Mouse (Mus musculus): ENCODE data around the gene Jakmip3. TPM values are rescaled to one million over a fixed set of nuclear protein-coding genes. Genes with fewer than 3 reads are reported as not detected.

Gene Jakmip3
- polyA plus RNA-seq, 1 experiment from 2014 or later = 0.19 TPM

DNA sequence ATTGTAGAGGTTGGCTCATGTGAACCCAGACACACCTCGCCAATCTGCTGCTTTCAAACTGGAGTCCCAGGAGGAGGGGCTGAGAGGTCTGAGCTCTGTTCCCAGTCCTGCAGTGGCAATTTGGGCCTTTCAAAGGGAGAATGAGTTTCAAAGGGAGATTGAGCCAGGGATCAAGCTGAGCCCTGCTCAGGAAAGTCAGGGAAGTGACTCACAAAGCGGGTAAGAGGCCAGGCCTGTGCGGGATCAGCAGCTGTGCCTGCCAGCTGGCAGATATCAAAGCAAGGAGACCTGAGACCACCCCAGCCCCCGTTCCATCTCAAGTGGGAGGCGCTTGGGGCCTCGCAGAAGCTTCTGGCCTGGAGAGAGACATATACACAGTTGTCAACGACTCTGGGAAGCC lies 136.8 kb downstream of the Jakmip3 start:
- H3K27me3 ChIP-seq = 0 out of 2 replicates have a peak, but pooled peaks cover 2% of the 10 kb centered on the region
- peaks cover 42% of the 10 kb centered on the region for H3K4me1 ChIP-seq
- no peak; the same call in 1 of the 2 replicates for ATAC-seq (replicated peaks; ENCODE audit: low FRiP score)
- H3K9ac ChIP-seq = no peak overlapping the region
- WGBS = 15% methylated on average over 7 of the region's 7 CpGs
- H3K27ac ChIP-seq = 0 out of 2 replicates have a peak overlapping the region, but pooled peaks have one; percentile 30
- no peaks in the 10 kb centered on the region for H3K36me3 ChIP-seq
- H3K4me2 ChIP-seq = no peak overlapping the region
- no peak overlapping the region for H3K4me3 ChIP-seq (replicated peaks)
- H3K9me3 ChIP-seq (replicated peaks) = 0 out of 2 replicates have a peak, but pooled peaks cover 3% of the 10 kb centered on the region

DNA sequence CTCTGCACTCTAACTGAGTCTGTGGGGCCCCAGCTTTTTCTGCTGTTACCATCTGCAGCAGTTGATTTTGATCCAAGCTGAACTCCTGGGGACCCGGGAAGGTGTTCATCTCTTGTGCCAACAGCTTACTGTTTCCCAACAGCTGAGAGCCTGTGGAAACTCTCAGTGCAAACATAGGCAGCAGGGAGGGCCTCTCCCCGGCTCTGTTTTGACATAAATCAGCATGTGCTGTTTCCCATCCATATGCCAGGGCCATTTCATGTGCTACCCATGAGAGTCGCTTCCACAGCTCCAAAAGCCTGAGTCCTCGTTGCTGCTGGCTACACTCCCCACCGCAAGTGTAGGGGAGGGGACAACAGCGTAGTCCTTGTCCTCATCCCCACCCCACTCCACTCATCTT lies 137.7 kb downstream of the Jakmip3 start:
- Histone ChIP-seq H3K4me2 (no peak overlapping the region), H3K9me3 (replicated peaks) (0 out of 2 replicates have a peak, but pooled peaks cover 3% of the 10 kb centered on the region), H3K4me1 (peaks cover 47% of the 10 kb centered on the region), H3K4me3 (replicated peaks) (no peak overlapping the region), H3K27me3 (0 out of 2 replicates have a peak, but pooled peaks cover 2% of the 10 kb centered on the region), H3K27ac (0 out of 2 replicates have a peak overlapping the region, but pooled peaks have one; percentile 30), H3K36me3 (no peaks in the 10 kb centered on the region), H3K9ac (no peak overlapping the region)
- WGBS = 40% methylated on average over 6 of the region's 6 CpGs
- no peak; the same call in 1 of the 2 replicates for ATAC-seq (replicated peaks; ENCODE audit: low FRiP score)

DNA sequence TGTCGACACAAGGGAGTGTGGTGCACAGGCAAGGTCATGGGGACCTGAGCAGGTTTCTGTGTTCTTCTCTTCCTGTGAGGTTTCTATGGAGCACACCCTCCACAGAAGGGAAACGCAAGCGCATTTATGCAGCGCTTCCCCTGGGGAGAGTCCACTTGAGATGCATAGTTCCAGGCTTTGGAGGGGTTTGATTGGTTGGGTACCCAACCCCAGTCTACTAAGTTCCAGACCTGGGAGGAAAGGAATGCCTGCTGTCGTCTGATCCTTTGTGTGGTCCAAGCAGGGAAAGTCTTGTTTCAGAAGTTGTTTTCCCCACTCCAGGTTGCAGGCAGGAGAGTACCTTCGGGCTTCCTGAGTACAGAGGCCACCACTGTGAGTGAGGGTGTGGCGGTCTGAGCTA lies 138.6 kb downstream of the Jakmip3 start:
- no peak overlapping the region for H3K27ac ChIP-seq
- ATAC-seq (replicated peaks; ENCODE audit: low FRiP score) = no peak
- H3K4me1 ChIP-seq = peaks cover 47% of the 10 kb centered on the region

DNA sequence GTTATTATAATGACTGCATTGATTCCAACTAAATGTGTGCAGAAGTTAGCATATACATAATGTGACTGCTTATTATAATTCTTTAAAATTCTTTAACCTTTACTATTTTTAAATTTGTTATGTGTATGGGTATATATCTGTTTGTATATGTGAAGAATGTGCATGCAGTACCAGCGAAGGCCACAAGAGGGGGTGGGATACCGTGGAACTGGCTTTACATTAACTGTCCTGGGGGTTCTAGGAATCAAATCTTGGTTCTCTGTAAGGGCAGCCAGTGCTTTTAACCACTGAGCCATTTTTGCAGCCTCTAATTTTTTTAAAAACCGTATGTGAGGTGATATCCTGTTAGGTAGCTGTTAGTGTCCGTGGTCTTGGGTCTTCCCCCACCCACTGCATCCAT lies 140.2 kb downstream of the Jakmip3 start:
- H3K4me1 ChIP-seq = peaks cover 43% of the 10 kb centered on the region
- no peak overlapping the region for H3K4me3 ChIP-seq (replicated peaks)
- H3K4me2 ChIP-seq = no peak overlapping the region
- no peak overlapping the region for H3K9ac ChIP-seq
- no peak overlapping the region for H3K27ac ChIP-seq
- ATAC-seq (replicated peaks; ENCODE audit: low FRiP score) = no peak
- peaks cover 15% of the 10 kb centered on the region for H3K27me3 ChIP-seq
- H3K9me3 ChIP-seq (replicated peaks) = 0 out of 2 replicates have a peak, but pooled peaks cover 3% of the 10 kb centered on the region
- 76% methylated on average over 4 of the region's 4 CpGs for WGBS
- H3K36me3 ChIP-seq = no peaks in the 10 kb centered on the region

More for the DNA sequence above, 138.6 kb downstream of the Jakmip3 start:
- Histone ChIP-seq H3K27me3 (0 out of 2 replicates have a peak, but pooled peaks cover 2% of the 10 kb centered on the region), H3K4me3 (replicated peaks) (no peak overlapping the region), H3K4me2 (no peak overlapping the region), H3K9me3 (replicated peaks) (0 out of 2 replicates have a peak, but pooled peaks cover 3% of the 10 kb centered on the region), H3K36me3 (no peaks in the 10 kb centered on the region), H3K9ac (no peak overlapping the region)
- WGBS = 67% methylated on average over 7 of the region's 7 CpGs

DNA sequence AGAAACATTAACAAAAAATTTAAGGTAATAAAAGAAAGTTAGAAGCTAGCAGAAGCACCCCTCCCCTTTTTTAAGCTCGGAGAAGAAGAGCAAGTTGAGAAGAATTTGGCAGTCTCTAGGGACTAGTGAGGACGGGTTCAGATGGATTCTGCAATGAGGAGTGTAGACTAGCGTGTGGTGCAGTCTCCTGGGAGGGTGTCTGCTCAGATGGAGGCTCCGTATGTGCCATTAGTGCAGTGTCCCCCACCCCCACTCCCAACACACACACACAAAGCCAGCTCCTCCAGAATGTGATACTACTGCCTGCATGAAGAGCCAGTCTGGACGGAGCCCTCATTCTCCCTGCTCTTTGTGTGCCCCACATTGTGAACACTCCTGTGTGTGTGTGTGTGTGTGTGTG lies 140.6 kb downstream of the Jakmip3 start:
- H3K27ac ChIP-seq = no peak overlapping the region
- H3K4me3 ChIP-seq (replicated peaks) = no peak overlapping the region
- H3K9ac ChIP-seq = no peak overlapping the region
- WGBS = 68% methylated on average over 5 of the region's 5 CpGs
- H3K36me3 ChIP-seq = no peaks in the 10 kb centered on the region
- peaks cover 20% of the 10 kb centered on the region for H3K27me3 ChIP-seq
- H3K4me2 ChIP-seq = no peak overlapping the region
- peaks cover 45% of the 10 kb centered on the region for H3K4me1 ChIP-seq
- no peak for ATAC-seq (replicated peaks; ENCODE audit: low FRiP score)
- H3K9me3 ChIP-seq (replicated peaks) = 0 out of 2 replicates have a peak, but pooled peaks cover 3% of the 10 kb centered on the region

GRCm38 (mm10) chr7:139082281-139082680 lies 141.8 kb downstream of the Jakmip3 start:
- WGBS = 40% methylated on average over 8 of the region's 8 CpGs

GRCm38 (mm10) chr7:139084316-139084715 lies 143.8 kb downstream of the Jakmip3 start:
- WGBS = 71% methylated on average over 1 of the region's 1 CpGs
- H3K36me3 ChIP-seq = no peaks in the 10 kb centered on the region
- no peak for ATAC-seq (replicated peaks; ENCODE audit: low FRiP score)
- H3K4me2 ChIP-seq = no peak overlapping the region
- H3K27ac ChIP-seq = no peak overlapping the region
- peaks cover 46% of the 10 kb centered on the region for H3K27me3 ChIP-seq
- no peak overlapping the region for H3K9ac ChIP-seq
- H3K9me3 ChIP-seq (replicated peaks) = 0 out of 2 replicates have a peak, but pooled peaks cover 3% of the 10 kb centered on the region
- no peak overlapping the region for H3K4me3 ChIP-seq (replicated peaks)
- H3K4me1 ChIP-seq = peaks cover 31% of the 10 kb centered on the region

More at GRCm38 (mm10) chr7:139082281-139082680, 141.8 kb downstream of the Jakmip3 start:
- Histone ChIP-seq H3K4me3 (replicated peaks) (no peak overlapping the region), H3K4me2 (no peak overlapping the region), H3K27ac (no peak overlapping the region), H3K27me3 (peaks cover 30% of the 10 kb centered on the region), H3K9me3 (replicated peaks) (0 out of 2 replicates have a peak, but pooled peaks cover 3% of the 10 kb centered on the region), H3K9ac (no peak overlapping the region), H3K36me3 (no peaks in the 10 kb centered on the region), H3K4me1 (peaks cover 46% of the 10 kb centered on the region)
- ATAC-seq (replicated peaks; ENCODE audit: low FRiP score) = no peak

GRCm38 (mm10) chr7:139085629-139086194 lies 145.2 kb downstream of the Jakmip3 start, which contains the start of gene Dpysl4:
Gene Dpysl4, plus strand, starts transcription at chr7:139086001.
- H3K4me1 ChIP-seq = peaks cover 31% of the 10 kb centered on the region
- no peak within 1 kb of the TSS for H3K27ac ChIP-seq
- peaks cover 46% of the 10 kb centered on the region for H3K27me3 ChIP-seq
- peak within 1 kb of the TSS; percentile 97 for H3K4me2 ChIP-seq
- no peaks in the 10 kb centered on the region for H3K36me3 ChIP-seq
- 7% methylated on average over 32 of the region's 32 CpGs for WGBS
- H3K9ac ChIP-seq = peak within 1 kb of the TSS; percentile 51
- 0 out of 2 replicates have a peak, but pooled peaks cover 2% of the 10 kb centered on the region for H3K9me3 ChIP-seq (replicated peaks)
- H3K4me3 ChIP-seq (replicated peaks) = peak within 1 kb of the TSS; percentile 69
- peak; percentile 78 for ATAC-seq (replicated peaks; ENCODE audit: low FRiP score)

- H3K36me3 ChIP-seq = no peaks in the 10 kb centered on the region
- peak overlapping the region; percentile 69 for H3K4me3 ChIP-seq (replicated peaks)
- peak overlapping the region; percentile 51 for H3K9ac ChIP-seq
- H3K27ac ChIP-seq = no peak overlapping the region
- ATAC-seq (replicated peaks; ENCODE audit: low FRiP score) = peak; percentile 68
- H3K4me1 ChIP-seq = peaks cover 31% of the 10 kb centered on the region
- WGBS = 2% methylated on average over 61 of the region's 61 CpGs
- peaks cover 46% of the 10 kb centered on the region for H3K27me3 ChIP-seq
- no peaks in the 10 kb centered on the region for H3K9me3 ChIP-seq (replicated peaks)
- H3K4me2 ChIP-seq = peak overlapping the region; percentile 97
Observed at GRCm38 (mm10) chr7:139086195-139087158, 145.9 kb downstream of the Jakmip3 start.

GRCm38 (mm10) chr7:139087801-139088200 lies 147.3 kb downstream of the Jakmip3 start:
- H3K4me3 ChIP-seq (replicated peaks) = no peak overlapping the region
- no peaks in the 10 kb centered on the region for H3K9me3 ChIP-seq (replicated peaks)
- peaks cover 24% of the 10 kb centered on the region for H3K4me1 ChIP-seq
- no peak overlapping the region for H3K4me2 ChIP-seq
- no peak overlapping the region for H3K9ac ChIP-seq
- no peak for ATAC-seq (replicated peaks; ENCODE audit: low FRiP score)
- H3K36me3 ChIP-seq = peaks cover 3% of the 10 kb centered on the region; the same call in 1 of the 2 replicates
- no peak overlapping the region for H3K27ac ChIP-seq
- H3K27me3 ChIP-seq = peaks cover 46% of the 10 kb centered on the region
- 82% methylated on average over 2 of the region's 2 CpGs for WGBS

- Histone ChIP-seq H3K27ac (no peak overlapping the region), H3K36me3 (peaks cover 3% of the 10 kb centered on the region; the same call in 1 of the 2 replicates), H3K4me2 (no peak overlapping the region), H3K9ac (no peak overlapping the region), H3K4me1 (peaks cover 22% of the 10 kb centered on the region), H3K4me3 (replicated peaks) (no peak overlapping the region), H3K9me3 (replicated peaks) (no peaks in the 10 kb centered on the region), H3K27me3 (peaks cover 38% of the 10 kb centered on the region)
- WGBS = 76% methylated on average over 12 of the region's 12 CpGs
- no peak for ATAC-seq (replicated peaks; ENCODE audit: low FRiP score)
Observed at GRCm38 (mm10) chr7:139089892-139090874, 149.7 kb downstream of the Jakmip3 start.

All from kidney, embryonic 15.5 days (tissue).